Mouse (Mus musculus) left cerebral cortex, postnatal 14 days (tissue): Measurements from ENCODE around the gene Zfp607b. TPM values are rescaled to one million over a fixed set of nuclear protein-coding genes. Genes with fewer than 3 reads are reported as not detected.

ENCODE experiments used
- DNase-seq, 2 experiments: peaks; one replicate each; pipeline ENCODE4 v3.0.0; 2021 to 2022; ENCODE audit warnings: low spot score in 2 of 2, mixed read lengths in 1 of 2
- intact Hi-C: fragments of 180-260 bp; cut with DNase I; formaldehyde crosslinking; loops from one replicate; pipeline ENCODE4 v1.15.1; 2025
- total RNA-seq, 2 experiments: library from RNA; stranded (reverse); gene quantifications; 2 replicates each; pipeline ENCODE4 v1.2.3; 2021

Zfp607b gene
- total RNA-seq, 2 experiments from 2014 or later = 8.0 to 8.1 TPM

GRCm38 (mm10) chr7:27674522-27675221, 14.5 kb upstream of the Zfp607b start, which contains the start of gene Map3k10:
Map3k10 (minus strand) TSS chr7:27674598.
- intact Hi-C loops = no loop called here
- DNase-seq = peak; percentile 94

GRCm38 (mm10) chr7:27675222-27675612, 13.9 kb upstream of the Zfp607b start:
- intact Hi-C loops = no loop called here
- DNase-seq = no peak

GRCm38 (mm10) chr7:27683218-27683617, 5.9 kb upstream of the Zfp607b start:
- DNase-seq = no peak
- intact Hi-C loops = loop anchor here (10.0 kb wide), 2 partner anchors 238 to 348 kb away; partner anchors contain the start of genes Blvrb, Ltbp4 and Sptbn4

GRCm38 (mm10) chr7:27685220-27685619, 3.9 kb upstream of the Zfp607b start:
- DNase-seq = no peak
- intact Hi-C loops = loop anchor here (2.0 to 10.0 kb wide), 4 partner anchors 30 to 350 kb away; partner anchors contain the start of genes Blvrb, Ltbp4 and Sptbn4

- intact Hi-C loops = loop anchor here (2.0 to 10.0 kb wide), 4 partner anchors 31 to 351 kb away; partner anchors contain the start of genes Blvrb, Ltbp4 and Sptbn4
- no peak for DNase-seq
These were observed 3.5 kb upstream of the Zfp607b start for GRCm38 (mm10) chr7:27685681-27686080.

- DNase-seq = no peak
- intact Hi-C loops = loop anchor here (5.0 to 10.0 kb wide), 3 partner anchors 40 to 352 kb away; partner anchors contain the start of genes Blvrb, Ltbp4 and Sptbn4
These were observed 2.1 kb upstream of the Zfp607b start for GRCm38 (mm10) chr7:27687043-27687442.

GRCm38 (mm10) chr7:27687836-27688235, 1.3 kb upstream of the Zfp607b start:
- intact Hi-C loops = loop anchor here (5.0 to 10.0 kb wide), 3 partner anchors 39 to 353 kb away; partner anchors contain the start of genes Blvrb, Ltbp4 and Sptbn4
- no peak for DNase-seq

GRCm38 (mm10) chr7:27688246-27688788, 823 bp upstream of the Zfp607b start:
- no peak for DNase-seq
- intact Hi-C loops = loop anchor here (5.0 to 10.0 kb wide), 3 partner anchors 39 to 354 kb away; partner anchors contain the start of genes Blvrb, Ltbp4 and Sptbn4

- intact Hi-C loops = no loop called here
- no peak for DNase-seq
These were observed 1.9 kb downstream of the Zfp607b start for GRCm38 (mm10) chr7:27691076-27691475.

- DNase-seq = no peak
- intact Hi-C loops = no loop called here
These were observed 7.6 kb downstream of the Zfp607b start for GRCm38 (mm10) chr7:27696711-27697110.

- no peak for DNase-seq
- intact Hi-C loops = no loop called here
These were observed 21.3 kb downstream of the Zfp607b start for GRCm38 (mm10) chr7:27710402-27710801.

GRCm38 (mm10) chr7:27721951-27722350, 32.8 kb downstream of the Zfp607b start:
- intact Hi-C loops = no loop called here
- no peak for DNase-seq

GRCm38 (mm10) chr7:27725566-27726538, 36.7 kb downstream of the Zfp607b start:
- intact Hi-C loops = loop anchor here (5.0 kb wide), 1 partner anchor 39 kb away; the partner anchor contains the start of gene Zfp607b
- DNase-seq = peak; percentile 46 to 64

GRCm38 (mm10) chr7:27727471-27727870, 38.3 kb downstream of the Zfp607b start:
- DNase-seq = no peak
- intact Hi-C loops = loop anchor here (5.0 kb wide), 1 partner anchor 40 kb away; the partner anchor contains the start of gene Zfp607b

GRCm38 (mm10) chr7:27731281-27731883, 42.2 kb downstream of the Zfp607b start, which contains the start of gene Zfp60:
Zfp60 (plus strand) TSS chr7:27731389.
- intact Hi-C loops = no loop called here

GRCm38 (mm10) chr7:27731946-27732345, 42.8 kb downstream of the Zfp607b start:
- intact Hi-C loops = no loop called here
- no peak for DNase-seq

More at GRCm38 (mm10) chr7:27731281-27731883, 42.2 kb downstream of the Zfp607b start, which contains the start of gene Zfp60:
- DNase-seq = peak; percentile 89 to 92

GRCm38 (mm10) chr7:27732508-27732907, 43.4 kb downstream of the Zfp607b start:
- DNase-seq = no peak
- intact Hi-C loops = no loop called here

GRCm38 (mm10) chr7:27735457-27735856, 46.3 kb downstream of the Zfp607b start:
- DNase-seq = peak in 1 of 2 experiments; percentile 56

More at GRCm38 (mm10) chr7:27735457-27735856, 46.3 kb downstream of the Zfp607b start:
- intact Hi-C loops = no loop called here
